Mouse (Mus musculus): Measurements from ENCODE around the gene Nr4a3. TPM values are rescaled to one million over a fixed set of nuclear protein-coding genes. Genes with fewer than 3 reads are reported as not detected.

The Nr4a3 gene
- polyA plus RNA-seq, 1 experiment: 0.92 TPM

GRCm38 (mm10) chr4:48050442-48050841 is 5.5 kb downstream of the Nr4a3 start:
- no peak for DNase-seq (ENCODE audit: low read depth)

- no peak for DNase-seq (ENCODE audit: low read depth)
Measured at GRCm38 (mm10) chr4:48051086-48051673, 6.2 kb downstream of the Nr4a3 start.

- DNase-seq (ENCODE audit: low read depth): no peak
Measured at GRCm38 (mm10) chr4:48051674-48052121, 6.7 kb downstream of the Nr4a3 start.

- no peak for DNase-seq (ENCODE audit: low read depth)
Measured at GRCm38 (mm10) chr4:48061716-48062115, 16.8 kb downstream of the Nr4a3 start.

- DNase-seq (ENCODE audit: low read depth): no peak
Measured at GRCm38 (mm10) chr4:48064311-48064710, 19.4 kb downstream of the Nr4a3 start.

- no peak for DNase-seq (ENCODE audit: low read depth)
Measured at GRCm38 (mm10) chr4:48066676-48067075, 21.7 kb downstream of the Nr4a3 start.

GRCm38 (mm10) chr4:48069111-48069510 is 24.2 kb downstream of the Nr4a3 start:
- DNase-seq (ENCODE audit: low read depth): no peak

- no peak for DNase-seq (ENCODE audit: low read depth)
Measured at GRCm38 (mm10) chr4:48072006-48072405, 27.1 kb downstream of the Nr4a3 start.

GRCm38 (mm10) chr4:48073325-48073724 is 28.4 kb downstream of the Nr4a3 start:
- DNase-seq (ENCODE audit: low read depth): no peak

GRCm38 (mm10) chr4:48074451-48075240 is 29.7 kb downstream of the Nr4a3 start:
- no peak for DNase-seq (ENCODE audit: low read depth)

GRCm38 (mm10) chr4:48076693-48077471 is 31.9 kb downstream of the Nr4a3 start:
- DNase-seq (ENCODE audit: low read depth): peak; percentile 6

- no peak for DNase-seq (ENCODE audit: low read depth)
Measured at GRCm38 (mm10) chr4:48078213-48078612, 33.3 kb downstream of the Nr4a3 start.

- DNase-seq (ENCODE audit: low read depth): no peak
Measured at GRCm38 (mm10) chr4:48079285-48080039, 34.5 kb downstream of the Nr4a3 start.

- no peak for DNase-seq (ENCODE audit: low read depth)
Measured at GRCm38 (mm10) chr4:48083452-48083851, 38.5 kb downstream of the Nr4a3 start.

- DNase-seq (ENCODE audit: low read depth): no peak
Measured at GRCm38 (mm10) chr4:48086609-48087008, 41.7 kb downstream of the Nr4a3 start.

- no peak for DNase-seq (ENCODE audit: low read depth)
Measured at GRCm38 (mm10) chr4:48087497-48087896, 42.5 kb downstream of the Nr4a3 start.

- DNase-seq (ENCODE audit: low read depth): no peak
Measured at GRCm38 (mm10) chr4:48093221-48093620, 48.3 kb downstream of the Nr4a3 start.

GRCm38 (mm10) chr4:48100217-48100616 is 55.3 kb downstream of the Nr4a3 start:
- no peak for DNase-seq (ENCODE audit: low read depth)

- no peak for DNase-seq (ENCODE audit: low read depth)
Measured at GRCm38 (mm10) chr4:48101981-48102380, 57.0 kb downstream of the Nr4a3 start.

GRCm38 (mm10) chr4:48105387-48105786 is 60.4 kb downstream of the Nr4a3 start:
- DNase-seq (ENCODE audit: low read depth): no peak

GRCm38 (mm10) chr4:48107086-48107485 is 62.1 kb downstream of the Nr4a3 start:
- DNase-seq (ENCODE audit: low read depth): no peak

- no peak for DNase-seq (ENCODE audit: low read depth)
Measured at GRCm38 (mm10) chr4:48108591-48108990, 63.6 kb downstream of the Nr4a3 start.
